Mouse (Mus musculus) midbrain, postnatal 0 days (tissue): ENCODE measurements around the gene 4930453N24Rik. TPM values are rescaled to one million over a fixed set of nuclear protein-coding genes. Genes with fewer than 3 reads are reported as not detected.
A peak's percentile ranks its signal among the peaks of the same experiment; 100 is the strongest.

Experiments
- ATAC-seq: fragments of 200-750 bp; cut with Nextera tagmentation; 2 replicates; pipeline ENCODE4 v1.8.0; 2017; ENCODE audit warnings: moderate number of reproducible peaks, mild to moderate bottlenecking, moderate TSS enrichment, moderate library complexity; ENCODE audit not compliant: low FRiP score
- DNase-seq: peaks from one replicate; pipeline ENCODE4 v3.0.0-alpha.2; 2015; ENCODE audit warnings: low spot score
- H3K27ac ChIP-seq: fragments of 300-500 bp; sonication (generic); 2 replicates; pipeline ENCODE4 v1.5.1; 2014; ENCODE audit warnings: low read depth, mild to moderate bottlenecking, low read length, mixed read lengths
- H3K27me3 ChIP-seq: fragments of 300-500 bp; sonication (generic); 2 replicates; pipeline ENCODE4 v1.6.1; 2014; ENCODE audit warnings: low read length, control low read depth, mixed read lengths; ENCODE audit not compliant: insufficient read depth
- H3K36me3 ChIP-seq: fragments of 300-500 bp; sonication (generic); 2 replicates; pipeline ENCODE4 v1.6.1; 2014; ENCODE audit warnings: low read length, control low read depth, mixed read lengths; ENCODE audit not compliant: insufficient read depth
- H3K4me1 ChIP-seq: fragments of 300-500 bp; sonication (generic); 2 replicates; pipeline ENCODE4 v1.6.1; 2014; ENCODE audit warnings: mild to moderate bottlenecking, control low read depth, antibody characterized with exemption, low read length, mixed read lengths; ENCODE audit not compliant: insufficient read depth
- H3K4me2 ChIP-seq: fragments of 300-500 bp; sonication (generic); 2 replicates; pipeline ENCODE4 v1.6.1; 2014; ENCODE audit warnings: low read depth, mild to moderate bottlenecking, low read length, mixed read lengths; ENCODE audit not compliant: poor library complexity, severe bottlenecking
- H3K4me3 ChIP-seq: fragments of 300-500 bp; sonication (generic); 2 replicates; pipeline ENCODE4 v1.5.1; 2014; ENCODE audit warnings: low read depth, mild to moderate bottlenecking, low read length, moderate library complexity
- H3K9ac ChIP-seq: fragments of 300-500 bp; sonication (generic); replicated peaks from 2 replicates; pipeline ENCODE4 v1.6.1; 2014; ENCODE audit warnings: mild to moderate bottlenecking, low read length, moderate library complexity, mixed read lengths; ENCODE audit not compliant: poor library complexity, severe bottlenecking
- H3K9me3 ChIP-seq: fragments of 300-500 bp; sonication (generic); 2 replicates; pipeline ENCODE4 v1.6.1; 2016; ENCODE audit warnings: low read length, control low read depth
- CTCF ChIP-seq: IDR thresholded peaks from 2 replicates; pipeline ENCODE4 v1.5.1; 2016; ENCODE audit warnings: antibody characterized with exemption, mild to moderate bottlenecking
- WGBS: fragments of 180-500 bp; shearing (Covaris S2); extraction: QIAGEN DNeasy Blood & Tissue Kit; methylation state at CpG from one replicate; pipeline ENCODE4 v1.1.7; 2014; 5-methylcytosine and 5-hydroxymethylcytosine counted together
- polyA plus RNA-seq: library from polyadenylated mRNA; unstranded; fragments of >200 nt; fragmentation: Nextera tagmentation; extraction: Ambion mirVana; gene quantifications from 2 replicates; pipeline ENCODE4 v1.2.1, GENCODE M21; 2015
- total RNA-seq: library from RNA; depleted of rRNA; stranded (reverse); fragments of >200 nt; gene quantifications from 2 replicates; pipeline ENCODE4 v1.2.3, GENCODE M21; 2014; rRNA removed

The 4930453N24Rik gene
- total and polyA plus RNA-seq, 2 experiments from 2014 or later = 14.2 to 18.1 TPM

- no peak for ATAC-seq
- 93% methylated on average over 5 of the region's 5 CpGs for WGBS
These were observed 33.7 kb downstream of the 4930453N24Rik start for GRCm38 (mm10) chr16:64737289-64737688.

DNA sequence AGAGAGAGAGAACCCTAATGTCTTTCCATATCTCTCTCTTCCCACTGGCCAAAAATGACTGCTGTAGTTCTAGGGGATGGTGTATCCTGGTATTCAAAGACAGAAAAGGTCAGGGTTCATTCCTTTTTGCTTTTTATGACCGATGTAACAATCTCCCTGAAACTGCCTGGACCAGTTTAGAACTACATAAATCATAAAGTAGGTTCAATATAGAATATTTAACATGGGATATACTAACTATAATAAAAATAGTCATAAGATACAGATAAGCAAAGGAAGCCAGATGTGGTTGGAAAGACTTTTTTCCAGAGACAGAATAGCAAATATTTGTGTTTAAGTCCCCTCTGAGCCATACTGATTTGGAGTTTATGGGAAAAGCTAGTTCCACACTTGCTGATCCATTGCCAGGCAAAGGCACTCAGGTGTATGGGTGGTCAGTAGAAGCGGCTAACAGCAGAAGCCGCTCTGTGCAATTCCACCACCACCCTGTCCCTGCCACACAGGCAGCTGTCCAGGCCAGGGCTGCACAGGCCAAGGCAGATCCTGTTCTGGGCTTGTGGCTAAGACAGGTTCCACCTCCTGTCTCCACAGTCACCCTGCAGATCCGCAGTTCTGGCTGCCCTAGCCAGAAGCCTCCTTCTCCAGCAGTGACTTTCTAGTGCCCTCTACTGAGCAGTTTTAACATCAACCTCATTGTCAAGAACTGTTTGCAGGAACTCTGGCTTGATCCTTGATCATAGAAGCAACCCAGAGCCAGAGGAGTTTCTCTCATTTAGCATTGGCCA, 47.5 kb downstream of the 4930453N24Rik start:
- H3K9me3 ChIP-seq = no peaks in the 10 kb centered on the region
- ATAC-seq (peak; percentile 71), DNase-seq (peak; percentile 90)
- no peak overlapping the region for H3K9ac ChIP-seq
- H3K27ac ChIP-seq = no peak overlapping the region
- no peak overlapping the region for H3K4me2 ChIP-seq
- H3K36me3 ChIP-seq = no peaks in the 10 kb centered on the region
- H3K4me3 ChIP-seq = no peak overlapping the region
- 56% methylated on average over 4 of the region's 4 CpGs for WGBS
- TF ChIP-seq CTCF = peak; percentile 92
- H3K4me1 ChIP-seq = no peaks in the 10 kb centered on the region
- H3K27me3 ChIP-seq = no peaks in the 10 kb centered on the region

More at GRCm38 (mm10) chr16:64737289-64737688, 33.7 kb downstream of the 4930453N24Rik start:
- Histone ChIP-seq H3K27ac (no peak overlapping the region), H3K4me1 (no peaks in the 10 kb centered on the region), H3K9ac (no peak overlapping the region), H3K36me3 (no peaks in the 10 kb centered on the region), H3K9me3 (no peaks in the 10 kb centered on the region), H3K4me3 (no peak overlapping the region), H3K4me2 (no peak overlapping the region), H3K27me3 (no peaks in the 10 kb centered on the region)
- TF ChIP-seq CTCF = no peak
- no peak for DNase-seq

GRCm38 (mm10) chr16:64721542-64721941, 49.4 kb downstream of the 4930453N24Rik start:
- Histone ChIP-seq H3K36me3 (no peaks in the 10 kb centered on the region), H3K4me3 (no peak overlapping the region), H3K27ac (no peak overlapping the region), H3K9me3 (no peaks in the 10 kb centered on the region), H3K27me3 (no peaks in the 10 kb centered on the region), H3K4me2 (no peak overlapping the region), H3K4me1 (no peaks in the 10 kb centered on the region), H3K9ac (no peak overlapping the region)
- DNase-seq = no peak
- no peak for TF ChIP-seq CTCF
- no peak for ATAC-seq
- WGBS = 67% methylated on average over 5 of the region's 5 CpGs

GRCm38 (mm10) chr16:64719096-64719495, 51.9 kb downstream of the 4930453N24Rik start:
- Histone ChIP-seq H3K36me3 (no peaks in the 10 kb centered on the region), H3K4me2 (no peak overlapping the region), H3K4me3 (no peak overlapping the region), H3K9ac (no peak overlapping the region), H3K27ac (no peak overlapping the region), H3K27me3 (no peaks in the 10 kb centered on the region), H3K9me3 (no peaks in the 10 kb centered on the region), H3K4me1 (no peaks in the 10 kb centered on the region)
- WGBS = 82% methylated on average over 7 of the region's 7 CpGs
- ATAC-seq (no peak), DNase-seq (no peak)
- TF ChIP-seq CTCF = no peak

DNA sequence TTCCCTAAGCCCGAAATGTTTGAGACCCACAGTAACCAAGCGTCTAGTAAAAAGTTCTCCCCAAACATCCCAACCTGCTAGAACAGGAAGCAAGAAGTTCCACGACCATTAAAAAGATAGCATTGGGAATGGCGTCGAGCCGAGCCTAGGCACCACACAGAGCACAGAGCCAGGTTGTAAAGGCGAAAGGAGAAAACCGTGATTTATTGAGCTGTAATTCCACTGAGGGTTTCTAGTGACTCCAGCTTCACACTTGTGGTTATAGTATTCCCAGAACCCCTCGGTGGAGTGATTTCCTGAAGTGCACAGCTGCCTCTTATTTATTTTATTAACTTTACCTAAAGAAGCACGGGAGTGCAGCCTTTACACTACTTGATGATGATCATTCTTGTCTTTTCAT, 53.1 kb downstream of the 4930453N24Rik start:
- H3K4me1 ChIP-seq = no peaks in the 10 kb centered on the region
- no peak for DNase-seq

GRCm38 (mm10) chr16:64711816-64712215, 59.1 kb downstream of the 4930453N24Rik start:
- no peak for ATAC-seq
- WGBS = 74% methylated on average over 6 of the region's 6 CpGs
- Histone ChIP-seq H3K27ac (no peak overlapping the region), H3K4me2 (no peak overlapping the region), H3K4me1 (no peaks in the 10 kb centered on the region), H3K9me3 (no peaks in the 10 kb centered on the region), H3K27me3 (no peaks in the 10 kb centered on the region), H3K4me3 (no peak overlapping the region), H3K36me3 (no peaks in the 10 kb centered on the region), H3K9ac (no peak overlapping the region)
- DNase-seq = peak; percentile 73
- TF ChIP-seq CTCF = no peak

More for the DNA sequence above, 53.1 kb downstream of the 4930453N24Rik start:
- no peak overlapping the region for H3K9ac ChIP-seq
- no peak overlapping the region for H3K27ac ChIP-seq
- H3K27me3 ChIP-seq = no peaks in the 10 kb centered on the region
- no peak overlapping the region for H3K4me3 ChIP-seq
- no peak for ATAC-seq
- no peak for TF ChIP-seq CTCF
- no peak overlapping the region for H3K4me2 ChIP-seq
- 89% methylated on average over 10 of the region's 10 CpGs for WGBS
- no peaks in the 10 kb centered on the region for H3K9me3 ChIP-seq
- no peaks in the 10 kb centered on the region for H3K36me3 ChIP-seq

Other genes starting within 250 kb of the 4930453N24Rik start
- not detected in 2 replicates for gene Csnka2ip, start 168.8 kb downstream of the 4930453N24Rik start, total RNA-seq
- not detected in 2 replicates for gene Csnka2ip, start 168.8 kb downstream of the 4930453N24Rik start, polyA plus RNA-seq
- 8.4 and 12.2 TPM in 2 replicates for gene Zfp654, start 80.5 kb upstream of the 4930453N24Rik start, total RNA-seq
- gene Zfp654, start 80.5 kb upstream of the 4930453N24Rik start, polyA plus RNA-seq = 2.7 TPM in 2 replicates
- 66.0 and 80.9 TPM in 2 replicates for gene Cggbp1, start 80.8 kb upstream of the 4930453N24Rik start, total RNA-seq
- 47.4 and 53.0 TPM in 2 replicates for gene Cggbp1, start 80.8 kb upstream of the 4930453N24Rik start, polyA plus RNA-seq